Mouse (Mus musculus) activated CD4-positive, CD25-positive, alpha-beta regulatory T cell, adult 4 months (primary cell): ENCODE measurements around the gene Olfr635. TPM values are rescaled to one million over a fixed set of nuclear protein-coding genes. Genes with fewer than 3 reads are reported as not detected.
A peak's percentile ranks its signal among the peaks of the same experiment; 100 is the strongest.
"Not testable (repeated sequence)": the region's sequence is repeated elsewhere in the genome, so short reads cannot be mapped to it uniquely, and the experiment has no call there.

Experiments used
- ATAC-seq: one replicate; pipeline ENCODE4 v1.8.0; 2017
- polyA plus RNA-seq, 2 experiments: library from polyadenylated mRNA; unstranded; fragments of 100-300 nt; shearing (Covaris generic); gene quantifications; one replicate each; pipeline ENCODE4 v1.2.1; 2017

The Olfr635 gene
- under 1 TPM in 1 of 2 experiments, not detected in 1; 0.08 TPM for polyA plus RNA-seq

GRCm38 (mm10) chr7:103970852-103971251, at the start of gene Olfr635:
Gene Olfr635, plus strand, starts transcription at chr7:103971152.
- no peak for ATAC-seq

- ATAC-seq = no peak
These were observed 42.4 kb upstream of the Olfr635 start, which contains the start of gene Olfr631 for GRCm38 (mm10) chr7:103928525-103928924. Gene Olfr631, plus strand, starts transcription at chr7:103928825.

- no peak for ATAC-seq
These were observed 36.7 kb upstream of the Olfr635 start, which contains the start of gene Olfr632 for GRCm38 (mm10) chr7:103934264-103934663. Gene Olfr632, plus strand, starts transcription at chr7:103934347.

DNA sequence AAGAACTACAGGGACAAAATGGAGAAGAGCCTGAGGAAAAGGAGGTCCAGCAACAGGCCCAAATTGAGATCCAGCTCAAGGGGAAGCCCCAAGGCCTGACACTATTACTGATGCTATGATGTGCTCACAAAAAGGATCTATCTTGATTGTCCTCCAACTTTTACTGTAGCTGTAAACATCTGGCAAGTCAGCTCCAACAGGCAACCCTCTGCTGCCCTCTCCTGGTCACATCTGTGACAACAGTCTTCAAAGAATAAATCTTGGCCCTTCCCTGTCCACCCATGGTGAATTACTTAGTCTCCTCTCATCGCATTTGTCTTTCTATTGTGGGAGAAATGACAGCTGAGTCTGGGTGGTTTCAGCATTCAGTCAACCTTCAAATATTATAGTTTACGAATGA, 28.2 kb upstream of the Olfr635 start:
- ATAC-seq = peak; percentile 46

DNA sequence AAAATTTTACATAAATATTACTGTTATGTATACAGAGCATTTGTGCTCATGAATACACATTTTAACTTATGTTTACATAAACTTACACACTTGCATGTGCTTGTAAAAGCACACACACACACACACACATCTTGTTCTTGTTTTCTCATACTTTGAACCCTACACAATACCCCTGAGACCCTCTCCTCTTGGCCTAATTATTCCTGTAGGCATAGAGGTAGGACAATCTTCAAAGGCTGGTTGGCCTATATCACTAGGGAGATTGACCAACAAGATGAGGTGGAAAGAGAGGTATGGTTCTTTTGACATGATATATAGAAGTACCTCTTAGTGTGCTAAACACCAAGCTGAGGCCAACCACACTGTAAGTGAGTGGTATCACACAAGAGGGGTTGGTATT, 26.8 kb upstream of the Olfr635 start, which contains the start of gene Olfr633:
TSS of gene Olfr633 (plus strand) at position 301 of the 400 bp plus-strand sequence.
- no peak for ATAC-seq

GRCm38 (mm10) chr7:103966873-103967272, 4.1 kb upstream of the Olfr635 start:
- ATAC-seq = not testable (repeated sequence)

DNA sequence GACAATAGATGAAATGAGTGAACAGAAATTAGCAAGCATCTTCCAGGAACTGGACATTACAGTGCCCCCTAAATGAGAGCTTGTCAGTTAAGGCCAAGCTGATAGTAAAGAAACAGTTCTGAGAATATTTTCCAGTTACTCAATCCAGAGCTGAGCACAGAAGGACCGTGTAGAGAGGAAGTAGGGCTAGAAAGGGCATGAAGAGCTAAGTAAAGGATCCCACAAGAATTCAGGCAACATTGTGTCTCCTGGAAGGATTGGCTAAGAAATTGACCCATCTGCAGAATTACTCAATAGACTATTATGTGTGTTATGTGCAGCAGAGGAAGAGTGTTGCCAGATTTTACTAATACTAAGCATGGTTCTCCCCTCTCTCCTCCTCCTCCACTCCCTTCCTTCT, 830 bp downstream of the Olfr635 start:
- no peak for ATAC-seq

DNA sequence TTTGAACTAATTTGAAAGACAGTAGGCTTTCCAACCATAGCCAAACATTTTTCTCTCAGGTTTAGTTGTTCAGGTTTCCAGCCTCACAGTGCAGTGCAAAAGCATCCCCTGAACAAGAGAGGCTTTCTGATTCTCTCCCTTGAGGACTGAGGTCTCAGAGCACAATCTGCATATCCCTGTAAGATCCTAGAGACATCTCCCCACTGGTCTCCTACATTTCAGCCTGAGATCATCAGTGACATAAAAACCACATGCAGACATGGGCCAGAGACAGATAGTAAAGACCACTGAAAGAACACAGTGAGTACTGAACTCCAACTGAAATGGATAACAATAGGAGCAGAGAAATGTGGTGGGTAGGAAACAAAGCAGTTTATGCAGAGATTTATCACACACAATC, 27.5 kb downstream of the Olfr635 start, which contains the start of gene Olfr638:
TSS of gene Olfr638 (plus strand) at position 301 of the 400 bp plus-strand sequence.
- ATAC-seq = no peak

GRCm38 (mm10) chr7:103999124-103999523, 28.2 kb downstream of the Olfr635 start:
- ATAC-seq = no peak

DNA sequence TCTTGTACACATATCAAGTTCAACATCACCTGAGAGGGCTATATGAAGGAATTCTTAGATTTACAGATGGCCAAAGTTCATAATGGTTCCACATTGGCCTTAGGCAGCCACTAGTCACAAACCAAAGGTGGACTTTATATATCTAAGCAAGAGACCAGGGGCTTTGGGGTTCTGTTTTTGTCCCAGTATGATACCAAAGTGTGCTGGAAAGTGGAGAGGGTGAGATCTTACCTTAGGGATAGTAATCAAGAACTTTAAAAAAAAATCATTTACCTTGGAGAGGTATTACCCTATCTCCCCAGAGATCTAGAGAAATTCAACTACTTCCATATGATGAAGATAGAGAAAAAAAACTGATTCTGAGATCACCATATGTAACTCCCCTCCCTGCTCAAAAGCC, 46.3 kb downstream of the Olfr635 start, which contains the start of gene Olfr639:
TSS of gene Olfr639 (minus strand) at position 101 of the 400 bp plus-strand sequence.
- no peak for ATAC-seq

DNA sequence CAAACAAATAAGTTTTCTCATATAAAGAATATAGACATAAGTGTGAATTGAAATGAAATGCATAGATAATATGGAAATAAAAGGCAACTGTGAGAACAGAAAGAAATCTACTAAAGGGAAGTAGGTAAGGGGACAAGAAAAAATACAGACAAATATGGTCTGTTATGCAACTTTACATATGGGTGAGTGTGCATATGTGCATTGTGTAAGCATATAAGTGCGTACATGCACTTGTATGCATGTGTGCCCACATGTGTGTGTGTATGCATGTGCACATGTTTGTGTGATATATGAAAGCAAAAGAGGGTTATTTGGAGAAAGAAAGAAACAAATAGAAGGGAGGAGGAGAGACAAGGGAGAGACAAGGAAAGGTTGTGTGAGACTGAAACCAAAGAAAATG, 48.0 kb downstream of the Olfr635 start:
- no peak for ATAC-seq

GRCm38 (mm10) chr7:104021651-104022050, 50.7 kb downstream of the Olfr635 start:
- no peak for ATAC-seq

DNA sequence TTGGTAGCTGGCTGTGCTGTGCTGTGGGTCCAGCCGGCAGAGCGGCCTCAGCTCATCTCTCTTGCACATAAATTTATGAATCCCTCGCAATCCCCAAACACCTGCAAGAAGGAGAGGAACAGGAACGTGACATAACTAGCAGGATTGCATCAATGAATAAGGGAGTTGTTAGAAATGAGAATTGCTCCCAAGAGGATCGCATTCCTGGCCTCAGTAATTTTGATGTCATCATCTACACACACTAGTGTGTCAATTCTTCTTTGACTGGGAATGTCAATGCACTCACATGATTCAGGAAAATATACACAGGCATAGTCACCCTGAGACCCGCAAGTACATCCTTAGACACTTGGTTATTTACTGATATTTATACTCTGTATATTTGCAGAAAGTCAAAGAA, 54.5 kb downstream of the Olfr635 start, which contains the start of gene Olfr640:
TSS of gene Olfr640 (minus strand) at position 101 of the 400 bp plus-strand sequence.
- no peak for ATAC-seq

DNA sequence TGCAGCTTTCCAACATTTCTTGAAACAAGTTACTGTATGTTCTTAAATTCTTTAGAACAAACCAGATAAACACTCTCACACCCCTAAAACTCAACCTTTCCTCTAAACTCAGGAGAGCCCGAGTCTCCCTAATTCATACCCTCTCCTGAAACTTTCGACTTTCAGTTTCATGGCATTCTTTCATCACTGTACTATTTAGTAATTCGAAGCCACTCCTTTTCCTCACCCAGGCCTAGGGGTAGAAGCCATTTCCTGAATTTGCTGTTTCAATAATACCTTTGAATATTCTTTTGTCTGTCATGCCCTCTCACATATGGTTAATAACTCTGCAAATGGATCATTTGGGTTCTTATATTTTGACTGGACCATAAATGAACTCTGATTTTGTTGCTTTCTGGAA, 56.0 kb downstream of the Olfr635 start:
- no peak for ATAC-seq

- no peak for ATAC-seq
These were observed 64.2 kb downstream of the Olfr635 start, which contains the start of gene Olfr641 for GRCm38 (mm10) chr7:104035145-104035544. Gene Olfr641, plus strand, starts transcription at chr7:104035445.

Other genes starting within 250 kb of the Olfr635 start
- gene Olfr628, start 240.8 kb upstream of the Olfr635 start, polyA plus RNA-seq = not detected
- not detected for gene Olfr629, start 226.2 kb upstream of the Olfr635 start, polyA plus RNA-seq
- not detected for gene Olfr630, start 213.8 kb upstream of the Olfr635 start, polyA plus RNA-seq
- not detected for gene Olfr69, start 199.6 kb upstream of the Olfr635 start, polyA plus RNA-seq
- not detected for gene Olfr68, start 191.5 kb upstream of the Olfr635 start, polyA plus RNA-seq
- gene Olfr67, start 179.3 kb upstream of the Olfr635 start, polyA plus RNA-seq = not detected
- gene Hbb-bt, start 157.2 kb upstream of the Olfr635 start, polyA plus RNA-seq = 100 to 1,000 TPM in 1 of 2 experiments, 1 to 10 TPM in 1; 1.3 to 103 TPM
- gene Hbb-bs, start 143.1 kb upstream of the Olfr635 start, polyA plus RNA-seq = 100 to 1,000 TPM in 1 of 2 experiments, 1 to 10 TPM in 1; 8.3 to 367 TPM
- not detected for gene Hbb-bh2, start 130.6 kb upstream of the Olfr635 start, polyA plus RNA-seq
- not detected for gene Hbb-bh1, start 128.0 kb upstream of the Olfr635 start, polyA plus RNA-seq
- gene Hbb-y, start 117.9 kb upstream of the Olfr635 start, polyA plus RNA-seq = not detected
- under 1 TPM in 1 of 2 experiments, not detected in 1; 0.19 TPM for gene Olfr66, start 84.9 kb upstream of the Olfr635 start, polyA plus RNA-seq
- gene Olfr64, start 76.7 kb upstream of the Olfr635 start, polyA plus RNA-seq = not detected
- gene Olfr65, start 67.7 kb upstream of the Olfr635 start, polyA plus RNA-seq = not detected
- not detected for gene Olfr631, start 42.3 kb upstream of the Olfr635 start, polyA plus RNA-seq
- gene Olfr632, start 36.8 kb upstream of the Olfr635 start, polyA plus RNA-seq = not detected
- gene Olfr633, start 26.7 kb upstream of the Olfr635 start, polyA plus RNA-seq = not detected
- not detected for gene Olfr638, start 27.6 kb downstream of the Olfr635 start, polyA plus RNA-seq
- gene Olfr639, start 46.2 kb downstream of the Olfr635 start, polyA plus RNA-seq = not detected
- gene Olfr640, start 54.4 kb downstream of the Olfr635 start, polyA plus RNA-seq = not detected
- not detected for gene Olfr641, start 64.3 kb downstream of the Olfr635 start, polyA plus RNA-seq
- under 1 TPM in 1 of 2 experiments, not detected in 1; 0.07 TPM for gene Olfr642, start 81.5 kb downstream of the Olfr635 start, polyA plus RNA-seq
- not detected for gene 4930516K23Rik, start 90.3 kb downstream of the Olfr635 start, polyA plus RNA-seq
- gene Olfr644, start 100.7 kb downstream of the Olfr635 start, polyA plus RNA-seq = not detected
- gene Olfr645, start 114.3 kb downstream of the Olfr635 start, polyA plus RNA-seq = not detected
- not detected for gene Olfr646, start 133.7 kb downstream of the Olfr635 start, polyA plus RNA-seq
- not detected for gene Ubqln5, start 158.7 kb downstream of the Olfr635 start, polyA plus RNA-seq
- not detected for gene Olfr643, start 166.3 kb downstream of the Olfr635 start, polyA plus RNA-seq
- not detected for gene Ubqln3, start 172.1 kb downstream of the Olfr635 start, polyA plus RNA-seq
- gene Ubqlnl, start 179.4 kb downstream of the Olfr635 start, polyA plus RNA-seq = not detected
- gene Olfm5, start 193.7 kb downstream of the Olfr635 start, polyA plus RNA-seq = not detected
- under 1 TPM; 0.28 to 0.47 TPM for gene Olfr648, start 212.2 kb downstream of the Olfr635 start, polyA plus RNA-seq
- gene Olfr649, start 224.8 kb downstream of the Olfr635 start, polyA plus RNA-seq = not detected
- 1 to 10 TPM in 1 of 2 experiments, not detected in 1; 1.8 TPM for gene Trim6, start 247.6 kb downstream of the Olfr635 start, polyA plus RNA-seq